Mouse (Mus musculus) frontal cortex, adult (tissue): Measurements from ENCODE around the gene Col19a1.

ENCODE experiments used
- ATAC-seq: cut with Nextera tagmentation; 2 replicates; pipeline ENCODE4 v1.9.2; 2017; ENCODE audit warnings: mild to moderate bottlenecking, moderate library complexity, mixed read lengths; ENCODE audit not compliant: low TSS enrichment

Col19a1 gene

DNA sequence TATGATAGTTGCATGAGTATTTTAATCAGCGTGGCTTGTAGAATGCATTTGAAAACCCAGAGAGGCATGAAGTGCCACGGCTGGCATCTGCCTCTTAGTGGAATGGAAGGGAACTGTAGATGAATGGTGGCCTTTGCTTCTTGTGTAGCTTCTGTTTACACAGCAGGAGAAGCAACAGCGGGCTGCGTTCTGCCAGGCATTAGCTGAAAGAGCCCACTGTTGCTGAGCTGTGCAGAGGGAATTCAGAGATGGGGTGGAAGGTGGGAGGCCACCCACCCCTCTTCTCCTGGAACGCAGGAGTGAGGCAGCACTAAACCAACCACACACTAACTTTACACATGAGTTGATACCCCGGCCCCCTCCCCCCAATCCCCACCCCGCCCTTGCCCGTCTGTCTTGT is 356.8 kb downstream of the Col19a1 start:
- peak; percentile 32 for ATAC-seq

- ATAC-seq = peak; percentile 63
Measured at GRCm38 (mm10) chr1:24229552-24229951, 357.7 kb downstream of the Col19a1 start.

DNA sequence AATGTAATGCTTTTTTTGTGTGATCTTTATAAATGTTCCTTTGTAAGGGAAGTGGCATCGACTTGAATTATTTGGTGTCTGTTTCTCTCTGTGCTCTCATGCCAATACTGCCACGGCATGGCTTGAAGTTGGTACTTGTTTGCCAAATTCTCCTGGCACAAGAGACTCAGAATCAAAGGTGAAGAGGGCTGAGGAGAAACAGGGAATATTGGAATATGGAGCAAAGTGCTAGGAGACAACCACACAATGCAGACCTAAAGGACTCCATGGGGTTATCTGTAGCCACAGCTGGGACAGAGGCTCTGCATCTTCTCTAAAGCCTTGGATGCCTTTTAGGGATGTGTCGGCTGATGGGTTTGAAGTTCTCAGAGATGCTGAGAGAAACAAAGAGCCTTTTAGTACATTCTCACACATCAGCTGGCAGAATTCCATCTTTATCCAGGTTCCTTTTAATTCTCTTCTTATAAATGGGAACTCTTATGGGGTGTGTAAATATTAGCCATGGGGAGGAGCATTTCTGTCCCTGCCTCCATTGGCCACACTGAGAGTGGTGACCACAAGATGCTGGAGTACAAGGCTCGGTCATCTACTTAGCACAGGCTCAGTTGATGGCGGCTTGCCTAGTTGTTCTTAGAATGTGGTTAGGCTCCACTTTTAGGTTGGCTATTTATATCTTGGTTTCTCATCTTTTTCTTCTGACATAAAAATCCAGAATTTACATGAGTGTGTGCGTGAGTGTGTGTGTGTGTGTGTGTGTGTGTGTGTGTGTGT is 360.1 kb downstream of the Col19a1 start:
- ATAC-seq = peak; percentile 13; the same call in 1 of the 2 replicates

DNA sequence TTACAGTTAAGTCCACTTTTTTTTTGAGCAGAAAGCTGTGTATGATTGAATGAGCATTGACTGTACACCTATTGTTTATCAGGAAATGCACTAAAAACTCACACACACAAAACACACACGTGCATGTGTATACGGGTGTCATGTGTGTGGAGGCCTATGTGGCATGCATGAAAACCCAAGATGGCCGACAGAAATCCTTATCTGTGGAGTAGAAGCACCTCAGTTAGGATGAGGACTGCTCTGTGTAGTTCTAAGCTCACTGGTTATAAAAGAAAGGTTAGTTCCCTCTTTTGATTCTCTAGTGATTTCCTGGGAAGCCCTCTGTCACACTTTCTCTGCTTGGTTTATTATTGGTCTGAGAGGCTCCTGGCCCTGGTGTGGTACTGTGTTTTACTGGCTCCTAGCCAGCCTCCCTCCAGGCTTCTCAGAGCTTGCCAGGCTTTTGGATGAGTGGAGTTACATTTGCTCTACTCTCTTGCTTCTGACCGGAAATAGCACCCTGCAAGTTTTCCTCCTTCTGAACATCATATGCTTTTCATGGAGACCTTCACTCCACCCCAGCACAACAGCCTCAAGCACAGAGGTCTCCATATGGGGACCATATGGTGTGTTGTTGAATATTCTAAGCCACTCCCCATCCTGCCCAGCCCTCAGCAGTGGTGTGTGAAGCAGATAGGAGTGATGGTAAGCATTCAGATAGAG is 361.3 kb downstream of the Col19a1 start:
- peak; percentile 35 for ATAC-seq

DNA sequence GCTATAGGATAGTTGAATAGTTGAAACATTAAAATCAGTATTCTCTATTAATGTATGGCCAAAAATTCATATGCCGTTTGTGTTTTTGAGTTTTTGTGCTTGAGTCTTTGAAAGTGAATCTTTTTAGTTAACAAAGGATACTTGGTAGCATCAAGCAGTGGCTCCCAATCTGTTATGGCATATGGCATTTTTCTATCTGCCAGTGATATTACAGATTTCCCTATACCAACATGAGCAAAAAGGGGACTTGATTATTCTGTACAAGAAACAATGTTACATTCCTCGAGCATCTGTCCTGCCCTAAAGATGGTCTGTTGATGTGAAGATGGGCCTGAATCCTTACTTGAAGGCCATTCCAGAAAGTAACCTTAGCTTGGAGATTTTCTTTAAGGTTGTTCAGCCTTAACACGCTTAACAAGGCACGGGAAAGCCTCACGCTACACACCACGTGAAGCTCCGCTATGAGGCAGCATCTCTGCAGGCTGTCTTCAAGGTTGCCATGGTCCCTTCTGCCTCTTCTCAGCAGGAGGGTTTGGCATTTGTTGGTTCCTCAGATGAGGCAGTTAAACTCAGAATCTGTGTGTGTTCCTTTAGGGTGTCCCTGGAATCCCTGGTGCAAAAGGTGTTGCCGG is 364.2 kb downstream of the Col19a1 start:
- ATAC-seq = no peak

DNA sequence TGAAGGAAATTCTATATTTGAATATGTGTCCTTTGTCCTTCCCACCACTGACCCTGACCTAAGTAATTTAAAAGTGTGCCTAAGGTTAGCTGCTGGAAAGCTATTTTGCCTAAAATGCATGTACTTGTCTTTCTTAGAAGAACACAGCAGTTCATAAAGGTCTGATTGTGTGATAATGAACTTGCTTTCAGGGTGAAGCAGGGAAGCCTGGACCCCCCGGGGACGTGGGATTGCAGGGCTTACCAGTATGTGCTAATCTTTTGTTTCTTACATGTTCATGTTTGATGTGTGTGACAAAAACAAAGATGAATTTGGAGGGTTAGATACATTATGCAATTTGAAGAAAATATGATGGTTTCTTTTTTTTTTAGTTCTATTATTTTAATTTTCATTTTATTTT is 365.0 kb downstream of the Col19a1 start:
- ATAC-seq = no peak

DNA sequence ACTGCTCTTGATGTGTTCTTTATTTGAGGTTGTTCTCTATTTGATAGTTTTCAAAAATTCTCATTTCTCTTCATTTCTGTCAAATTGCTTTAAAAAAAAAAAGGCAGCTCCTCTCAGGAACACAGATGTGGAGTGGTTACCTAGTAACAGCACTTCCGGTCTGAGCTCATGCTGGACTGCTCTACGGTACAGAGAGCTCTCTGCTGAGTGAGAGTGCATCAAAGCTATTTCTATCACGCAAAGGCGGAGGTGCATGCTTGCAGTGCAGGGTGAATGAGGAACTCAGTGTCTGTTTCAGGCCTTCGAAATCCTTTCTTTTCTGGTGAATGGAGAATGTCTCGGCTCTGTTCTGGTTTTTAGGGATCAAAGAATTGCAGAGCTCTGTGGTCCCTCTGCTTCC is 368.2 kb downstream of the Col19a1 start:
- peak; percentile 98 for ATAC-seq
